Mouse (Mus musculus) forebrain, embryonic 14.5 days (tissue): ENCODE results near the gene Crk. TPM values are rescaled to one million over a fixed set of nuclear protein-coding genes. Genes with fewer than 3 reads are reported as not detected.

Source experiments
- ATAC-seq: fragments of 200-750 bp; cut with Nextera tagmentation; 2 replicates; pipeline ENCODE4 v1.8.0; 2017; ENCODE audit warnings: mild to moderate bottlenecking, moderate library complexity
- DNase-seq: peaks from one replicate; pipeline ENCODE4 v3.0.0-alpha.2; 2015; ENCODE audit warnings: low spot score
- H3K27ac ChIP-seq: fragments of 300-500 bp; sonication (generic); 2 replicates; pipeline ENCODE4 v1.5.1; 2014; ENCODE audit warnings: low read depth, mild to moderate bottlenecking, control low read depth, low read length, moderate library complexity
- H3K27me3 ChIP-seq: fragments of 300-500 bp; sonication (generic); replicated peaks from 2 replicates; pipeline ENCODE4 v1.6.1; 2014; ENCODE audit warnings: low read length, control low read depth, mixed read lengths; ENCODE audit not compliant: control insufficient read depth, insufficient read depth
- H3K36me3 ChIP-seq: fragments of 300-500 bp; sonication (generic); 2 replicates; pipeline ENCODE4 v1.6.1; 2014; ENCODE audit warnings: low read length, control low read depth; ENCODE audit not compliant: control insufficient read depth, insufficient read depth
- H3K4me1 ChIP-seq: fragments of 300-500 bp; sonication (generic); 2 replicates; pipeline ENCODE4 v1.6.1; 2014; ENCODE audit warnings: antibody characterized with exemption, low read length, control low read depth; ENCODE audit not compliant: control insufficient read depth, insufficient read depth
- H3K4me2 ChIP-seq: fragments of 300-500 bp; sonication (generic); 2 replicates; pipeline ENCODE4 v1.6.1; 2014; ENCODE audit warnings: mild to moderate bottlenecking, control low read depth, low read length
- H3K4me3 ChIP-seq: fragments of 300-500 bp; sonication (generic); 2 replicates; pipeline ENCODE4 v1.5.1; 2014; ENCODE audit warnings: low read depth, low read length, control low read depth
- H3K9ac ChIP-seq: fragments of 300-500 bp; sonication (generic); 2 replicates; pipeline ENCODE4 v1.6.1; 2014; ENCODE audit warnings: mild to moderate bottlenecking, low read length, control low read depth, moderate library complexity
- H3K9me3 ChIP-seq: fragments of 300-500 bp; sonication (generic); replicated peaks from 2 replicates; pipeline ENCODE4 v1.6.1; 2016; ENCODE audit warnings: low read length, control low read depth, mixed read lengths; ENCODE audit not compliant: control insufficient read depth
- WGBS: fragments of 180-500 bp; shearing (Covaris S2); extraction: QIAGEN DNeasy Blood & Tissue Kit; methylation state at CpG from one replicate; pipeline ENCODE4 v1.1.7; 2014; 5-methylcytosine and 5-hydroxymethylcytosine counted together
- polyA plus RNA-seq: library from polyadenylated mRNA; unstranded; fragments of >200 nt; fragmentation: Nextera tagmentation; extraction: Ambion mirVana; gene quantifications from 2 replicates; pipeline ENCODE4 v1.2.1, GENCODE M21; 2014

Gene Crk
- polyA plus RNA-seq, 1 experiment from 2014 or later, result 105 TPM

GRCm38 (mm10) chr11:75644684-75645083 is 34.4 kb upstream of the Crk start:
- Histone ChIP-seq H3K27me3 (no peaks in the 10 kb centered on the region), H3K36me3 (peaks cover 22% of the 10 kb centered on the region), H3K27ac (no peak overlapping the region), H3K9me3 (no peaks in the 10 kb centered on the region), H3K9ac (no peak overlapping the region), H3K4me3 (no peak overlapping the region), H3K4me2 (no peak overlapping the region), H3K4me1 (no peaks in the 10 kb centered on the region)
- ATAC-seq, result no peak
- DNase-seq, result no peak
- 83% methylated on average over 9 of the region's 9 CpGs for WGBS

- Histone ChIP-seq H3K4me2 (no peak overlapping the region), H3K4me3 (no peak overlapping the region), H3K9ac (no peak overlapping the region), H3K36me3 (peaks cover 10% of the 10 kb centered on the region), H3K9me3 (no peaks in the 10 kb centered on the region), H3K27ac (no peak overlapping the region), H3K27me3 (no peaks in the 10 kb centered on the region; the same call in 1 of the 2 replicates), H3K4me1 (peaks cover 4% of the 10 kb centered on the region; the same call in 1 of the 2 replicates)
- peak; percentile 48 for DNase-seq
- 59% methylated on average over 6 of the region's 6 CpGs for WGBS
- ATAC-seq, result no peak
Observed at GRCm38 (mm10) chr11:75647681-75648211, 31.3 kb upstream of the Crk start.

GRCm38 (mm10) chr11:75649155-75649561 is 29.9 kb upstream of the Crk start:
- H3K27ac ChIP-seq, result no peak overlapping the region
- WGBS, result 86% methylated on average over 4 of the region's 4 CpGs
- no peak for DNase-seq
- no peak overlapping the region for H3K4me2 ChIP-seq
- H3K4me1 ChIP-seq, result peaks cover 8% of the 10 kb centered on the region
- no peak overlapping the region for H3K4me3 ChIP-seq
- ATAC-seq, result no peak
- H3K27me3 ChIP-seq, result peaks cover 10% of the 10 kb centered on the region
- H3K36me3 ChIP-seq, result peaks cover 10% of the 10 kb centered on the region
- no peak overlapping the region for H3K9ac ChIP-seq
- H3K9me3 ChIP-seq, result no peaks in the 10 kb centered on the region

- no peak for DNase-seq
- peaks cover 8% of the 10 kb centered on the region for H3K4me1 ChIP-seq
- peak within 1 kb of the TSS; percentile 66 for H3K4me2 ChIP-seq
- H3K36me3 ChIP-seq, result peaks cover 5% of the 10 kb centered on the region; the same call in 1 of the 2 replicates
- no peak within 1 kb of the TSS for H3K27ac ChIP-seq
- peak within 1 kb of the TSS; percentile 78 for H3K9ac ChIP-seq
- no peaks in the 10 kb centered on the region for H3K9me3 ChIP-seq
- peak within 1 kb of the TSS; percentile 54 for H3K4me3 ChIP-seq
- ATAC-seq, result no peak
- peaks cover 10% of the 10 kb centered on the region for H3K27me3 ChIP-seq
- 84% methylated on average over 7 of the region's 7 CpGs for WGBS
Observed at GRCm38 (mm10) chr11:75650311-75650710, 28.7 kb upstream of the Crk start, which contains the start of gene Myo1c. Myo1c (plus strand) TSS chr11:75650504.

- H3K4me2 ChIP-seq, result peak overlapping the region; percentile 66
- DNase-seq, result no peak
- no peak for ATAC-seq
- peak overlapping the region; percentile 54 for H3K4me3 ChIP-seq
- H3K4me1 ChIP-seq, result peaks cover 8% of the 10 kb centered on the region
- no peaks in the 10 kb centered on the region for H3K9me3 ChIP-seq
- 53% methylated on average over 13 of the region's 13 CpGs for WGBS
- H3K27ac ChIP-seq, result no peak overlapping the region
- H3K9ac ChIP-seq, result peak overlapping the region; percentile 78
- peaks cover 10% of the 10 kb centered on the region for H3K27me3 ChIP-seq
- 0 out of 2 replicates have a peak, but pooled peaks cover 3% of the 10 kb centered on the region for H3K36me3 ChIP-seq
Observed at GRCm38 (mm10) chr11:75650958-75651425, 28.1 kb upstream of the Crk start.

GRCm38 (mm10) chr11:75651426-75652221 is 27.4 kb upstream of the Crk start:
- under 1% methylated on average over 41 of the region's 54 CpGs for WGBS
- peak overlapping the region; percentile 54 for H3K4me3 ChIP-seq
- peak; percentile 70 for ATAC-seq
- H3K27ac ChIP-seq, result peak overlapping the region; percentile 48; the same call in 1 of the 2 replicates
- H3K4me1 ChIP-seq, result peaks cover 10% of the 10 kb centered on the region
- H3K4me2 ChIP-seq, result peak overlapping the region; percentile 66
- DNase-seq, result peak; percentile 65
- peaks cover 10% of the 10 kb centered on the region for H3K27me3 ChIP-seq
- no peaks in the 10 kb centered on the region for H3K9me3 ChIP-seq
- H3K36me3 ChIP-seq, result 0 out of 2 replicates have a peak, but pooled peaks cover 2% of the 10 kb centered on the region
- H3K9ac ChIP-seq, result peak overlapping the region; percentile 78

- Histone ChIP-seq H3K4me3 (peak overlapping the region; percentile 54), H3K4me1 (peaks cover 11% of the 10 kb centered on the region), H3K4me2 (peak overlapping the region; percentile 66), H3K27me3 (peaks cover 10% of the 10 kb centered on the region), H3K27ac (no peak overlapping the region), H3K9me3 (no peaks in the 10 kb centered on the region), H3K9ac (peak overlapping the region; percentile 78), H3K36me3 (no peaks in the 10 kb centered on the region)
- 25% methylated on average over 20 of the region's 20 CpGs for WGBS
- DNase-seq (no peak), ATAC-seq (no peak)
Observed at GRCm38 (mm10) chr11:75652222-75652941, 26.7 kb upstream of the Crk start.

GRCm38 (mm10) chr11:75652942-75653684 is 25.9 kb upstream of the Crk start:
- peaks cover 11% of the 10 kb centered on the region for H3K4me1 ChIP-seq
- WGBS, result 35% methylated on average over 14 of the region's 14 CpGs
- H3K27ac ChIP-seq, result no peak overlapping the region
- no peaks in the 10 kb centered on the region for H3K9me3 ChIP-seq
- H3K36me3 ChIP-seq, result no peaks in the 10 kb centered on the region
- peaks cover 10% of the 10 kb centered on the region for H3K27me3 ChIP-seq
- no peak for DNase-seq
- peak overlapping the region; percentile 40; the same call in 1 of the 2 replicates for H3K4me3 ChIP-seq
- H3K9ac ChIP-seq, result no peak overlapping the region
- H3K4me2 ChIP-seq, result peak overlapping the region; percentile 77
- no peak for ATAC-seq
